Mouse (Mus musculus) olfactory bulb, adult 2 months (tissue): Measurements from ENCODE around the gene Zbtb12. TPM values are rescaled to one million over a fixed set of nuclear protein-coding genes. Genes with fewer than 3 reads are reported as not detected.

Source experiments
- H3K27ac ChIP-seq: fragments of 200-500 bp; 2 replicates; pipeline ENCODE4 v1.5.1; 2012; ENCODE audit warnings: low read depth, low read length; ENCODE audit not compliant: insufficient read depth
- H3K4me1 ChIP-seq: fragments of 200-500 bp; 2 replicates; pipeline ENCODE4 v1.6.1; 2012; ENCODE audit warnings: low read length; ENCODE audit not compliant: control insufficient read depth, insufficient read depth
- H3K4me3 ChIP-seq: fragments of 200-500 bp; 2 replicates; pipeline ENCODE4 v1.5.1; 2012; ENCODE audit warnings: mild to moderate bottlenecking, low read depth, low read length, moderate library complexity; ENCODE audit not compliant: insufficient read depth
- CTCF ChIP-seq: fragments of 200-500 bp; IDR thresholded peaks from 2 replicates; pipeline ENCODE4 v1.5.1; 2012; ENCODE audit warnings: low read depth, mild to moderate bottlenecking, low read length, moderate library complexity; ENCODE audit not compliant: insufficient read depth
- POLR2A ChIP-seq: fragments of 200-500 bp; IDR thresholded peaks from 2 replicates; pipeline ENCODE4 v1.6.1; 2012; ENCODE audit warnings: mild to moderate bottlenecking, low read depth, low read length, moderate library complexity; ENCODE audit not compliant: insufficient read depth
- WGBS: fragments of 180-500 bp; shearing (Covaris S2); methylation state at CpG from one replicate; pipeline ENCODE4 v1.1.7; 2018; 5-methylcytosine and 5-hydroxymethylcytosine counted together
- polyA plus RNA-seq: library from polyadenylated mRNA; stranded (reverse); fragments of >200 nt; gene quantifications from 2 replicates; pipeline ENCODE4 v1.2.4, GENCODE M21; 2012; ENCODE audit warnings: low replicate concordance; ENCODE audit not compliant: missing spikeins, insufficient read depth, insufficient read length

Zbtb12 gene
- polyA plus RNA-seq, 1 experiment, result not detected

DNA sequence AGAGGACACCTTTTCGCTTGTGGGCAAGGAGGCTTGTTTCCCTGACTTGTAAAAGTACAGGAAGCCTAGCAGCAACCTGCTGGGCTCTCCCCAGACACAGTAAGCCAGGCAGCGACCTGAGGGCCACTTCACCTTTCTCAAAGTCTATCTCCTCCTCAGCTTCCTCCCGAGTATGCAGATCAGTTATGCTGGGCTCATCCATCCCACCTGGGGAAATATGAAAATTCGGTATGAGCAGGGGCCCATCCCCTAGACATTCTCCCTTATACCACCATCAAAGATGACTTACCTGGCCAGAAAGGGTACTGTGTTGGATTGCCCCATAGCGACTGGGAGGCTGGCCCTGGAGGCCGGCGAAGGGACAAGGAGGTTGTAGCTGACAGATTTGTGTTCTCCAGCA, 31.7 kb upstream of the Zbtb12 start:
- Histone ChIP-seq H3K4me1 (peaks cover 8% of the 10 kb centered on the region), H3K4me3 (no peak overlapping the region), H3K27ac (no peak overlapping the region)
- 91% methylated on average over 7 of the region's 7 CpGs for WGBS
- TF ChIP-seq CTCF (no peak), POLR2A (no peak)

DNA sequence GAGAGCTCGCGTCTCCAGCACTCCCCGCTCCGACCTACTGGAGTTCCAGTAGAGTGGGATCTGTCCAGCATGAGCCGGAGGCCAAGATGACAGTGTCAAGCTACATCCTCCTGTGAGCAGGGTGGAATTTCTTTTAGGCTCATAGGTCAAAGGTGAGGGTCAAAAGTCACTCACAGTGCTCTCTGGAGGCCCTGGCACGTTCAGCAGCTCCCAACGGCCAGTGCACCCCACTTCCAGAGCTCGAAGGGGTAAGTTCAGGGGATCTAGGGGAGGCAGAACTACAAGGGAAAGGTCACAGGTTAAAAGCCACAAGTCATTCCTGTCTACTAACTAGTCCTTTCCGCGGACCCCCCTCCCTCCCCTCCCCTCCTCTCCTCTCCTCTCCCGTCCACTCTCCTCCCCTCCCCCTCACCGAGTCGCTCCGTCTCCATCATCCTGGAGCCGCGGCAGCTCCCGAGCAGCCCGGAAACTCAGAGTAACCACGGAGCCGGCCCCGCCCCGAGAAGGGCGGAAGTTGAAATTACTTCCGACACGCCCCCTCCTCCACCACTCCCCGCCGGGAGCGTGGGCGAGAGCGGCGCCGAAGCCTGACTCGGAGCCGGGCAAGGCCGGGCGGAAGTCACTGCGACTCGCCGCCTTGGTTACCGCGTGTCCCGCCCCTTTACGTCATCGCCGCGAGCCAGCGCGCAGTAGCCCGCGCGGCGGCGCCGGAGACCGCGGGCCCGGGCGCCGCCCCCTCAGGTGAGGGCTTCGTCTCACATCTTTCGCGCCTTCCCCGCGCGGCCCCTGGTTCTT, 29.4 kb upstream of the Zbtb12 start, which contains the start of the genes Skiv2l and Nelfe:
Skiv2l (minus strand) TSS at position 489 of the 795 bp plus-strand sequence.
Nelfe (plus strand) TSS at position 670 of the 795 bp plus-strand sequence.
- under 1% methylated on average over 65 of the region's 65 CpGs for WGBS
- Histone ChIP-seq H3K4me3 (peak within 1 kb of the TSS; percentile 67), H3K4me1 (peaks cover 8% of the 10 kb centered on the region), H3K27ac (no peak within 1 kb of the TSS)
- TF ChIP-seq CTCF, result no peak
- TF ChIP-seq POLR2A, result peak; percentile 92

DNA sequence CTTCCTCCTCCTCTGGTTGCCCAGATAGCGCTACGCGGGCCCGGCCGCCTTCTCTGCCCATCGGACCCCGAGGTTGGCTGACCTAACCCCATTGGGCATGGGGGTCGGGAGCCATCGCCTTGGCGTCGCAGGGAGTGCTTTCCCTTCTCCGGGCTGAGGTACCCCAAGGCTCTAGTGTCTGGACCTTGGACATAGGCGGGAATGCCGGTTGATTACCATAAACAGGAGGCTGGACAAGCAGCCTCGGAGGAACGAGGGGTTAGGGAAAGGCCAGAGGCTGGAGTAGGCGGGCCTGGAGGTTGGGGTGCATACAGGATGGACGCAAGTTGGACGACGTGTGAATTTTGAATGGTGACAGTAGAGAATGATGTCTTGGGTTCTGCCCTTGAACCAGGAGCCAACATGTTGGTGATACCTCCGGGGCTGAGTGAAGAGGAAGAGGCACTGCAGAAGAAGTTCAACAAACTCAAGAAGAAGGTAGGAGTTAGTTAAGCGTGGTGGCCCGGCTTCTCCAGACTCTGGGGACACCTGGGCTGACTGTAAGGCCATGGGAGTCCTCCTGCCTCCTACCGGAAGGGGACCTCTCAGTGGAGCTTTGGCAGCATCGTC, 28.7 kb upstream of the Zbtb12 start:
- H3K27ac ChIP-seq, result no peak overlapping the region
- H3K4me3 ChIP-seq, result peak overlapping the region; percentile 67
- TF ChIP-seq CTCF, result no peak
- no peak for TF ChIP-seq POLR2A
- WGBS, result 2% methylated on average over 25 of the region's 25 CpGs
- H3K4me1 ChIP-seq, result peaks cover 8% of the 10 kb centered on the region

DNA sequence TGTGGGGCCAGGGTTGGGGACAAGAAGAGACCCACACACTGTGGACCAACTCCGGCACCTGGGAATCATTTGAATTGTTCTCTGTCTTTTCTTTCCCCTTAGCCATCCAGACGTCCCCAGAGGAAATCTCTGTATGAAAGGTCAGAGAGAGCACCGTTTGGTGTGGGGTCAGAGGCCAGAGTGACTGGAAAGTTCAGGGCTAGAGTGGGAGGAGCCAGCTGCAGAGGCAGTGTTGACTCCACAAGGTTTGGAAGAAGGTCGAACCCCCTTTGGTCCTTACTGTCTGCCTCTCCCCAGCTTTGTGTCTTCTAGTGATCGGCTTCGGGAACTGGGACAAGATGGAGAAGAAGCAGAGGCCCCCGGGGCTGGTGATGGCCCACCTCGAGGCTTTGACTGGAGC, 25.8 kb upstream of the Zbtb12 start:
- WGBS, result 81% methylated on average over 8 of the region's 8 CpGs
- H3K4me3 ChIP-seq, result no peak overlapping the region
- no peak for TF ChIP-seq POLR2A
- TF ChIP-seq CTCF, result no peak
- H3K4me1 ChIP-seq, result peaks cover 8% of the 10 kb centered on the region
- no peak overlapping the region for H3K27ac ChIP-seq

DNA sequence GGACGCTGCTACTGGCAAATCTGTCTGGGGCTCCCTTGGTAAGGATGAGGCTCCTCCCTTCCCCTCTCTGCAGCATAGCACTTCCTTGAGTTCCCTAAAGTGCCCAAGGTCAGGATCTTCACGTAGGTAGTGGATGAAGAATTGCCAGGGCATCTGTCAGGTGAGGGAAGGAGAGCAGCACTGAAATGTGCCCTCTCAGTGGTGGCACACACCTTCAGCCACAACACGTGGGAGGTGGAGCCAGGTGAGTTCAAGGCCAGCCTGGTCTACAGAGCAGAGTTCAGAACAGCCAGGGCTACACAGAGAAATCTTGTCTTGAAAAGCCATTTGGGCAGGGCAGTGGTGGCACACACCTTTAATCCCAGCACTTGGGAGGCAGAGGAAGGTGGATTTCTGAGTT, 24.5 kb upstream of the Zbtb12 start:
- Histone ChIP-seq H3K4me3 (no peak overlapping the region), H3K27ac (no peak overlapping the region), H3K4me1 (peaks cover 6% of the 10 kb centered on the region)
- TF ChIP-seq CTCF (no peak), POLR2A (no peak)
- WGBS, result 80% methylated on average over 3 of the region's 3 CpGs

DNA sequence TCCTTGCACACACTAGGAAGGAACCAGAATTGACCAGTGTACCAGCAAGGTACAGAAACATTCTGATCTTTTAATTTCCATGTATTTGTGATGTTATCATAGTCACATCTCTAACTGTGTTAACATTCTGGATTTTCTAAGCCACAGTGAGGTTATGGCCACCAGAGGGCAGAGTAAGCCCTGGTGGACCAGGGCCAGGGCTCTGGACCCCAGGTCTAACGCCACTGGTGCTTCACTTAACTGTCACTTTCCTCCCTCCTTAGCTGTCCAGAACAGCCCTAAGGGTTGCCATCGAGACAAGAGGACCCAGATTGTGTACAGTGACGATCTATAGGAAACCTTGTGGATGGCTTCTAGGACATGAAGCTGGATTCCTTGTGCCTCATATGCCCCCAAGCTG, 23.5 kb upstream of the Zbtb12 start:
- no peak overlapping the region for H3K4me3 ChIP-seq
- 31% methylated on average over 3 of the region's 3 CpGs for WGBS
- TF ChIP-seq CTCF (peak; percentile 56; the same call in 1 of the 2 replicates), POLR2A (no peak)
- no peak overlapping the region for H3K27ac ChIP-seq
- peaks cover 2% of the 10 kb centered on the region for H3K4me1 ChIP-seq

DNA sequence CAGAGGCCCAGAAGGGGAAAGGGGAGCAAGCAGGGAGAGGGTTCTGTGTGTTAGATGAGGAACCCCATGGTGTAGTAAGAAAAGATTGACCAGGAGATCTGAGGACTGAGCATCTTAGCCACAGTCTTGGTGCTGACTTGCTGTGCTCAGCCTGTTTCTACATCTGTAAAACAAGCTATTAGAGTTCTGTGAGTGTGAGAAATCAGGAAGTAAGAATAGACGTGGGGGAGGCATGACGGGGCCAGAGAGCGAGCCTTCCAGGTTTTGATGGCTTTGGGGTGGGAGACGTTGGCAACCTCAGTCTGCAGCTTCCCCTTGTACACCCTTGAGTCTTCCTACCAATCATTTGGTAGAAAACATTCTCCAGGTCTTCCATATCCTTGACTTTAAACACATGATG, 20.6 kb upstream of the Zbtb12 start:
- 72% methylated on average over 4 of the region's 4 CpGs for WGBS

DNA sequence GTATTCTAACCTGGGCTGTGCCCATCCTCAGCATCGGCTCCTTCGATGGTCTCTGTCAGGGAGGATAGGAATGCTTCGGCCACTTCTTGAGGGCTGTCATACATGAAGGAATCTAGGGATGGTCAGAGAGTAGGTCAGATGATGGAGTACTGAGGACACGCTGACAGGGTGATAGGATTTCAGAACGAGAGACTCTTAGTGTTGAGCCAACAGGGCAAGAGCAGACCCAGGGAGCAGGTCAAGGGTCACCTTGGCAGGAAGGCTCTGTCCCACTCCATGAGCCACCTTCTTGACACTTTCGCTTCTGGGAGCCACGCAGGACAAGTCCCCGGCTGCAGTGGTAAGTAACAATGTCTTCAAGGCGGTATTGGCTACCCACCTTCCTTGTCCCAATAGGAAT, 18.8 kb upstream of the Zbtb12 start:
- TF ChIP-seq CTCF (no peak), POLR2A (no peak)
- Histone ChIP-seq H3K27ac (no peak overlapping the region), H3K4me1 (no peaks in the 10 kb centered on the region), H3K4me3 (no peak overlapping the region)
- 88% methylated on average over 9 of the region's 9 CpGs for WGBS

More for the DNA sequence above, 20.6 kb upstream of the Zbtb12 start:
- no peak overlapping the region for H3K4me3 ChIP-seq
- no peaks in the 10 kb centered on the region for H3K4me1 ChIP-seq
- no peak overlapping the region for H3K27ac ChIP-seq
- no peak for TF ChIP-seq POLR2A
- TF ChIP-seq CTCF, result no peak
